ENCODE assay signal across 18 mouse cellular contexts in the genomic region with DNA sequence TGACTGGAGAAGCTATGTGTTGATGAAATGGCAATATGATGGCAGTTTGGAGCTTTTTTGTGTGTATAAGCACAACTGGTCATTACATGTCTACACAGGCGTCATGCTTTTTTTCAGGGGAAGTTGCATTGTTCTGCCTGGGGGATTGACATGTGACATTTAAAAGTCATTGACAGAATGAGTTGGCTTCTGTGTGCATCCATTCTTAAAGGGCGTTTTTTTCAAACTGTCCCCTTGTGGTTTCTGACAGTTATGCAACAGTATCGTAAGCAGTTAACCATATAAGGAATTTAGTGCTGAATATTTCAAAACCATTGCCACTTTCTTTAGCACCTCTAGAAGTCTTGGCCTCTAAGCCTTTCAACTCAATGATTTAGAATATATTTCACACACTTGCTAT.
DNase-seq lines count a peak whose midpoint lies in the region; ATAC-seq lines count a peak whose summit lies in the region.
"Had no signal": no experiment of that assay in that cellular context is flagged by ENCODE, and none has a peak within 500 bp of the region (broad histone marks: within the 10 kb centered on the region; RNA-seq: fewer than 3 reads in every experiment).

No protein-coding gene starts in this region.

- no peaks in the 10 kb centered on the region for H3K4me1 ChIP-seq in intestine, embryonic 15.5 days (replicated peaks)
- H3K4me1 ChIP-seq in limb, embryonic 10.5 days, result peaks cover 4% of the 10 kb centered on the region; the same call in 1 of the 2 replicates
- H3K4me1 ChIP-seq: embryonic facial prominence, embryonic 10.5 days; embryonic facial prominence, embryonic 12.5 days had no signal

- H3K4me3 ChIP-seq in intestine, embryonic 15.5 days (replicated peaks), result no peak overlapping the region
- no peak overlapping the region for H3K4me3 ChIP-seq in limb, embryonic 10.5 days
- H3K4me3 ChIP-seq: embryonic facial prominence, embryonic 10.5 days; embryonic facial prominence, embryonic 12.5 days had no signal

- 84% methylated on average over 3 of the region's 3 CpGs for WGBS in intestine, embryonic 15.5 days
- 92% methylated on average over 3 of the region's 3 CpGs for WGBS in limb, embryonic 10.5 days

- no peaks in the 10 kb centered on the region for H3K27me3 ChIP-seq in intestine, embryonic 15.5 days (replicated peaks)
- H3K27me3 ChIP-seq in limb, embryonic 10.5 days (ENCODE audit: low read depth, poor library complexity, severe bottlenecking), result no peaks in the 10 kb centered on the region
- H3K27me3 ChIP-seq: embryonic facial prominence, embryonic 12.5 days had no signal

- DNase-seq in 416B (ENCODE audit: low read depth), result peak; percentile 35
- DNase-seq in limb, embryonic 10.5 days (ENCODE audit: low spot score), result no peak
- DNase-seq: adrenal gland, adult 2 months; adrenal gland, postnatal 10 days; adrenal gland, postnatal 25 days; cerebellum, adult 11 months; cerebellum, adult 18-20 months; cerebellum, adult 8-10 months; cerebellum, adult 9-11 months; cerebellum, postnatal 14 days; cerebellum, postnatal 36 days had no signal

- H3K4me2 ChIP-seq in intestine, embryonic 15.5 days (replicated peaks), result no peak overlapping the region
- H3K4me2 ChIP-seq: embryonic facial prominence, embryonic 12.5 days had no signal

- peak; percentile 89 for ATAC-seq in granulocyte monocyte progenitor cell, adult 5-6 weeks (replicated peaks; ENCODE audit: poor library complexity, severe bottlenecking)
- ATAC-seq in megakaryocyte progenitor cell, adult 5-6 weeks (replicated peaks; ENCODE audit: poor library complexity), result peak; percentile 83
- no peak for ATAC-seq in intestine, embryonic 15.5 days
- ATAC-seq: forebrain, embryonic 14.5 days; forebrain, embryonic 16.5 days had no signal

- no peaks in the 10 kb centered on the region for H3K9me3 ChIP-seq in intestine, embryonic 15.5 days
- no peaks in the 10 kb centered on the region for H3K9me3 ChIP-seq in limb, embryonic 10.5 days (replicated peaks)
- H3K9me3 ChIP-seq: embryonic facial prominence, embryonic 10.5 days; embryonic facial prominence, embryonic 12.5 days had no signal

- H3K9ac ChIP-seq in intestine, embryonic 15.5 days, result no peak overlapping the region
- H3K9ac ChIP-seq: embryonic facial prominence, embryonic 12.5 days had no signal

- H3K36me3 ChIP-seq in intestine, embryonic 15.5 days, result no peaks in the 10 kb centered on the region
- H3K36me3 ChIP-seq in limb, embryonic 10.5 days, result no peaks in the 10 kb centered on the region
- H3K36me3 ChIP-seq: embryonic facial prominence, embryonic 10.5 days; embryonic facial prominence, embryonic 12.5 days had no signal

- no peak overlapping the region for H3K27ac ChIP-seq in intestine, embryonic 15.5 days
- no peak overlapping the region for H3K27ac ChIP-seq in limb, embryonic 10.5 days
- H3K27ac ChIP-seq: embryonic facial prominence, embryonic 10.5 days; embryonic facial prominence, embryonic 12.5 days had no signal
